Mouse (Mus musculus): ENCODE data around the gene Itga5.

DNA sequence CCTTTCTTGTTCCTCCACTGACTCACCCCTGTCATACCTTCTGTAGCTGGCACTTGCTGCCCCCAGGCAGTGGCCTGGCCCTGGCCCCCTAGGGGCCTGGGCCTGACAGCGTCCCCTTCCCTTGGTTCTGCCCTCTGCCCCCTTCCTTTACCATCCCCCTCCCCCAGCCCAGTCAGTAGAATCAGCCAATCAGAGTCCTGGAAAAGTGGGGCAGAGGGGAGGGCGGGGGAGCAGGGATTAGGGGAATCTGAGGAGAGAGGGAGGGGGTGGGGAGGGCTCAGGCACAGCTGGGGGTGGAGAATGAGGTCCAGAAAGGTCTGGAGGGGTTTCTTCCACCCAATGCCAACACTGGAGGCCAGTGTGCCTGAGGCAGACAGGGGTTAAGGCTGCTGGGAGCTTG lies 32.4 kb downstream of the Itga5 start:
- no peak for TF ChIP-seq CTCF (IDR thresholded peaks at IDR 0.05)
- no peak for TF ChIP-seq EP300 (IDR thresholded peaks at IDR 0.05)

All from lung, postnatal 0 days (tissue).